Mouse (Mus musculus): ENCODE data around the gene Fgfr2. TPM values are rescaled to one million over a fixed set of nuclear protein-coding genes. Genes with fewer than 3 reads are reported as not detected.
A peak's percentile ranks its signal among the peaks of the same experiment; 100 is the strongest.

Fgfr2 gene
- polyA plus RNA-seq, 1 experiment from 2014 or later, result 93.4 TPM

DNA sequence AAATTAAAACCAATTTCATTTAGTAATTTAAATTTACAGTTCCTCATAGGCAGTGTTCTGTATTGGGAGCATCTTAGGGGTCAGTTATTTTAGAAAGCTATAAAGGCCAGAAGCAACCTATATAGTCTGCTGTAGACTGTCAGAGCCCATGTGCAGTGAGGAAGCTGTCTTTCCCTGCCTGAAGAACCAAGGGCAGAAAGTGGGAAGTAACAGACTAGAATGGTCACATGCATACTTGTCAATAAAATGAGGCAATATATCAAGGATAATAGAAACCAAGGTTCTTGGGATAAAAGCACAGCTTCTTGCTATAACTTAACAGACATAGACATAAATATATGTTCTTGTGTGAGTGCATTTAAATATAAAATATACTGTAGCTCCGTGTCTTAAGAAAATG lies 2220.2 kb downstream of the Fgfr2 start:
- H3K9ac ChIP-seq (ENCODE audit: low read length), result no peak overlapping the region
- no peak for ATAC-seq (ENCODE audit: insufficient read depth, low FRiP score)
- H3K4me3 ChIP-seq (replicated peaks; ENCODE audit: low read length), result no peak overlapping the region
- no peaks in the 10 kb centered on the region for H3K9me3 ChIP-seq (replicated peaks; ENCODE audit: control insufficient read depth, low read length)
- no peak overlapping the region for H3K4me2 ChIP-seq (ENCODE audit: low read depth, low read length)
- no peaks in the 10 kb centered on the region; the same call in 1 of the 2 replicates for H3K36me3 ChIP-seq (ENCODE audit: control insufficient read depth, insufficient read depth, low read length)
- no peak overlapping the region for H3K27ac ChIP-seq (ENCODE audit: low read length)
- WGBS, result 86% methylated on average over 1 of the region's 1 CpGs
- no peaks in the 10 kb centered on the region for H3K4me1 ChIP-seq (ENCODE audit: control insufficient read depth, insufficient read depth, low read length)
- H3K27me3 ChIP-seq (ENCODE audit: control insufficient read depth, insufficient read depth, low read length), result no peaks in the 10 kb centered on the region

DNA sequence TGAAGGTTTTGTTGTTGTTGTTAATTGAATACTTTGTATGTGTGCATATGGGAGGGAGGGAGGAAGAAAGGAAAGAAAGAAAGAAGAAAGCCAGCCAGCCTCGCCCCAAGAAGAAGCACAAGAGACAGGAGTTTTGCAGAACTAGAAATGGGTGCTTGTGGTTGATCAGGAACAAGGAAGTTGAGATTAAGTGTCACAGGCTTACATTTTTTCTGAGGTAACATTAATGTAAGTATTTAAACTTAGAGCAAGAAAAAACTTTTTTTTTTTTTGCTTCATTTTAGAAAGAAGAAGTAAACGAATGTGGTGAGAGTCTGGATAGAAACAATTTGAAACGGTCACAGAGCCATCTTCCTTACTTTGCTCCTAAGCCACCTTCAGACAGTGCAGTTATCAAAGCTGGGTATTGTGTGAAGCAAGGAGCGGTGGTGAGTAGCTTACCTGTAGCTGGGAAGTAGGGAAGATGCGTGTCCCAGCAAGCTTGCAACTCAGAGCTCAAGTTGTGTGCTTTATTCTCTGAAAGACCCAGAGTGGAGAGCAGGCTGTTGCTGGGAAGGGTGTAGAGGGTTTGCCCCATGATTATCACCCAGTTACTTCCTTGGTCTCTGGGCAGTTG lies 2222.8 kb downstream of the Fgfr2 start:
- H3K4me2 ChIP-seq (ENCODE audit: low read depth, low read length), result no peak overlapping the region
- WGBS, result 80% methylated on average over 5 of the region's 5 CpGs
- no peaks in the 10 kb centered on the region; the same call in 1 of the 2 replicates for H3K36me3 ChIP-seq (ENCODE audit: control insufficient read depth, insufficient read depth, low read length)
- no peaks in the 10 kb centered on the region for H3K9me3 ChIP-seq (replicated peaks; ENCODE audit: control insufficient read depth, low read length)
- no peak for ATAC-seq (ENCODE audit: insufficient read depth, low FRiP score)
- H3K9ac ChIP-seq (ENCODE audit: low read length), result no peak overlapping the region
- H3K27me3 ChIP-seq (ENCODE audit: control insufficient read depth, insufficient read depth, low read length), result no peaks in the 10 kb centered on the region
- H3K4me1 ChIP-seq (ENCODE audit: control insufficient read depth, insufficient read depth, low read length), result no peaks in the 10 kb centered on the region
- peak overlapping the region; percentile 56; the same call in 1 of the 2 replicates for H3K27ac ChIP-seq (ENCODE audit: low read length)
- H3K4me3 ChIP-seq (replicated peaks; ENCODE audit: low read length), result no peak overlapping the region

DNA sequence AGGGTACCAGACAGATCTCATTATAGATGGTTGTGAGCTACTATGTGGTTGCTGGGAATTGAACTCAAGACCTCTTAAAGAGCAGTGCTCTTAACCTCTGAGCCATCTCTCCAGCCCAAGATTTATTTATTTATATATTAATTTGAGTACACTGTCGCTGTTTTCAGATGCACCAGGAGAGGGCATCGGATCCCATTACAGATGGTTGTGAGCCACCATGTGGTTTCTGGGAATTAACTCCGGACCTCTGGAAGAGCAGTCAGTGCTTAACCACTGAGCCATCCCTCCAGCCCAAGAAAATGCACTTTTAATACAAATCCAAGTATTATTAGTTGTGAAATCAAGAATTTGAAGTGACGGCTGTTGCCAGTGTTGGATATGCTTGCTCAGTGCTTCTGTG lies 2224.8 kb downstream of the Fgfr2 start:
- Histone ChIP-seq H3K27ac (ENCODE audit: low read length) (no peak overlapping the region), H3K9me3 (replicated peaks; ENCODE audit: control insufficient read depth, low read length) (no peaks in the 10 kb centered on the region), H3K27me3 (ENCODE audit: control insufficient read depth, insufficient read depth, low read length) (no peaks in the 10 kb centered on the region), H3K36me3 (ENCODE audit: control insufficient read depth, insufficient read depth, low read length) (no peaks in the 10 kb centered on the region), H3K4me3 (replicated peaks; ENCODE audit: low read length) (no peak overlapping the region), H3K4me1 (ENCODE audit: control insufficient read depth, insufficient read depth, low read length) (no peaks in the 10 kb centered on the region), H3K9ac (ENCODE audit: low read length) (no peak overlapping the region), H3K4me2 (ENCODE audit: low read depth, low read length) (no peak overlapping the region)
- ATAC-seq (ENCODE audit: insufficient read depth, low FRiP score), result no peak
- WGBS, result 83% methylated on average over 4 of the region's 4 CpGs

DNA sequence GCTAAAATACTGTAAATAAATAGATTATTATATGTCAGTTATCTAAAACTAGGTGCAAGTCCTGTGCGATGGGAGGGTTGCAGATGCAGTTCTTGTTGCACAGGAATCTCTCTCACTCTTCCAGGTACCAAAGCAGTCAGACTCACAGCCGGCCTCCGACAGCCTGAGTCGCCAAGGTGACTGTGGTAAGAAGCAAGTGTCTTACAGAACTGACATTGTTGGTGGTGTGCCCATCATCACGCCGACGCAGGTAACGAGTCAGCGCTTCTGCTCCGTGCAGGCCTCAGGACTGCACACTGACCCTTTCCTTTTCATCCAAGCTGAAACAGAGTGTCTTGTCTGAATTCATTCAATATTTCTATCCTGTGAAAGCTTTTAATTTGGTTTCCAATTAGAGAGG lies 2225.9 kb downstream of the Fgfr2 start:
- WGBS, result 91% methylated on average over 10 of the region's 10 CpGs

DNA sequence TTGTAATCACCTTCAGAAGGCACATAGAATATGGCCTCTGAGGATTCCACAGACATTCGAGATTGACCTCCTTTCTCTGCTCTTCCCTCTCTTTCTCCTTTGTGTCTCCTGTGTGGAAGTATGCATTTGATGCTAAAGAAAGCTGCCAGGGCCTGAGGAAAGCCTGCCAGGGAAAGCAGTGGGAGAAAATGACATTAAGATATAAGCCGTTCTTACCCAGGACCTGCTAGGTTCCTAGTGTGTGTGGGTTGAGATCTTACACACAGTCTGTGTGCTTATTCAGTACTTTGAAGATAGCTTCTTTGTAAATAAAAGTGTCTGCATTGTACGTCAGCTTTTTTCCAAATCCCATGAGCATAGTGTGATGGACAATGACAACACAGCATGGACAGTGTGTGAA lies 2227.1 kb downstream of the Fgfr2 start:
- 80% methylated on average over 3 of the region's 3 CpGs for WGBS
- Histone ChIP-seq H3K4me1 (ENCODE audit: control insufficient read depth, insufficient read depth, low read length) (no peaks in the 10 kb centered on the region), H3K27me3 (ENCODE audit: control insufficient read depth, insufficient read depth, low read length) (no peaks in the 10 kb centered on the region), H3K9me3 (replicated peaks; ENCODE audit: control insufficient read depth, low read length) (no peaks in the 10 kb centered on the region), H3K27ac (ENCODE audit: low read length) (no peak overlapping the region), H3K9ac (ENCODE audit: low read length) (no peak overlapping the region), H3K4me3 (replicated peaks; ENCODE audit: low read length) (no peak overlapping the region), H3K36me3 (ENCODE audit: control insufficient read depth, insufficient read depth, low read length) (no peaks in the 10 kb centered on the region), H3K4me2 (ENCODE audit: low read depth, low read length) (no peak overlapping the region)
- ATAC-seq (ENCODE audit: insufficient read depth, low FRiP score), result no peak

More for the DNA sequence above, 2225.9 kb downstream of the Fgfr2 start:
- Histone ChIP-seq H3K9me3 (replicated peaks; ENCODE audit: control insufficient read depth, low read length) (no peaks in the 10 kb centered on the region), H3K9ac (ENCODE audit: low read length) (no peak overlapping the region), H3K4me2 (ENCODE audit: low read depth, low read length) (no peak overlapping the region), H3K27ac (ENCODE audit: low read length) (no peak overlapping the region), H3K4me3 (replicated peaks; ENCODE audit: low read length) (no peak overlapping the region), H3K27me3 (ENCODE audit: control insufficient read depth, insufficient read depth, low read length) (no peaks in the 10 kb centered on the region), H3K4me1 (ENCODE audit: control insufficient read depth, insufficient read depth, low read length) (no peaks in the 10 kb centered on the region), H3K36me3 (ENCODE audit: control insufficient read depth, insufficient read depth, low read length) (no peaks in the 10 kb centered on the region)
- ATAC-seq (ENCODE audit: insufficient read depth, low FRiP score), result no peak

DNA sequence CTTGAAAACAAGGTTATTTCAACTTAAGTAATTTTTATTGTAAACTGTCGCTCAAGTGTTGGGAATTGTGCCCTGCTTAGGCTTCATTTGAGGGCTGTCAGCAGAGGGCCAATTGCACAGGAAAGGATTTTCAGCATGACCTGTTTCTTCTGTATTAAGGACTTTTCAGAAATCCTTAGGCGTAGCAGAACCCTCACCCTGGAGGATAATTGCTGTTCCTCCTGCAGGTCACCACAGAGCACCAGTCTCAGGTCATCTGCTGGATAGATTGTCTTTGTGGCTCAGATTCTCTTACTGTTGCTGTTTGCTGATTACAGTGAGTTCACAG lies 2227.6 kb downstream of the Fgfr2 start:
- Histone ChIP-seq H3K4me1 (ENCODE audit: control insufficient read depth, insufficient read depth, low read length) (no peaks in the 10 kb centered on the region), H3K4me2 (ENCODE audit: low read depth, low read length) (no peak overlapping the region), H3K36me3 (ENCODE audit: control insufficient read depth, insufficient read depth, low read length) (no peaks in the 10 kb centered on the region), H3K9ac (ENCODE audit: low read length) (no peak overlapping the region), H3K4me3 (replicated peaks; ENCODE audit: low read length) (no peak overlapping the region), H3K9me3 (replicated peaks; ENCODE audit: control insufficient read depth, low read length) (no peaks in the 10 kb centered on the region), H3K27me3 (ENCODE audit: control insufficient read depth, insufficient read depth, low read length) (no peaks in the 10 kb centered on the region), H3K27ac (ENCODE audit: low read length) (no peak overlapping the region)
- WGBS, result 79% methylated on average over 2 of the region's 2 CpGs
- no peak for ATAC-seq (ENCODE audit: insufficient read depth, low FRiP score)

DNA sequence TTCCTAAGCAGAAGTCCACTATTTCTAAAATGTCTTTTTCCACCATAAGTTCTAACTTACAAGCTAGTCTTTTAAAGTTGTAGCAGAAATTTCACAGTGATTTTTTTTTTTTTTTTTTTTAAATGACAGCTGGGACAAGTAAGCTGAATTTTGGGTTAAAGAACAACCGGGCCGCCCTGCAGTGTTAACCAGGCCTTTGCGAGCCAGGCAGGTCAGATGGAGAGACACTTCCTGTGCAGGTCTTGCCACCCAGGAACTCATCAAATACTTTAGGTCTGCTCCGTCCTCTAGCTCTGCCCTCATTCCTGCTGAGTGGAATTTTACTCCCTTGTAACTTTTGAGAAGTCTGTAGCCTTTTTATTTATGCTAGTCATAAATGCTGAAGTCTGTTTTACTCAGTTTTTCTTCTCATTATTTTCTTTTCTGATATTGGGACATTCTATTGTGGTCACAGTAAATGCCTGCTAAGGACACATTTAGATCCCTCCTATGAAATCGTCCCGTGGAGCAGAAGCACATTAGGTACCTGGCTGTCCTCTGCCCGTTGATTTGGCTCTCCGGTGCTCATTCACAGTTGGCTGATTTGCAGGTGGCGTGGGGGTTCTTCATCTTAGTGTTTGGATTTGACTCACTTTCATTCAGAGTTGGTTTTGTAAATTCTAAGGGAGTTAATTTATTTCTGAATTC lies 2228.1 kb downstream of the Fgfr2 start:
- no peak overlapping the region for H3K4me2 ChIP-seq (ENCODE audit: low read depth, low read length)
- no peak overlapping the region for H3K4me3 ChIP-seq (replicated peaks; ENCODE audit: low read length)
- H3K4me1 ChIP-seq (ENCODE audit: control insufficient read depth, insufficient read depth, low read length), result no peaks in the 10 kb centered on the region
- H3K27ac ChIP-seq (ENCODE audit: low read length), result no peak overlapping the region
- H3K36me3 ChIP-seq (ENCODE audit: control insufficient read depth, insufficient read depth, low read length), result no peaks in the 10 kb centered on the region
- H3K9me3 ChIP-seq (replicated peaks; ENCODE audit: control insufficient read depth, low read length), result no peaks in the 10 kb centered on the region
- no peaks in the 10 kb centered on the region for H3K27me3 ChIP-seq (ENCODE audit: control insufficient read depth, insufficient read depth, low read length)
- H3K9ac ChIP-seq (ENCODE audit: low read length), result no peak overlapping the region
- 79% methylated on average over 9 of the region's 9 CpGs for WGBS
- ATAC-seq (ENCODE audit: insufficient read depth, low FRiP score), result no peak

DNA sequence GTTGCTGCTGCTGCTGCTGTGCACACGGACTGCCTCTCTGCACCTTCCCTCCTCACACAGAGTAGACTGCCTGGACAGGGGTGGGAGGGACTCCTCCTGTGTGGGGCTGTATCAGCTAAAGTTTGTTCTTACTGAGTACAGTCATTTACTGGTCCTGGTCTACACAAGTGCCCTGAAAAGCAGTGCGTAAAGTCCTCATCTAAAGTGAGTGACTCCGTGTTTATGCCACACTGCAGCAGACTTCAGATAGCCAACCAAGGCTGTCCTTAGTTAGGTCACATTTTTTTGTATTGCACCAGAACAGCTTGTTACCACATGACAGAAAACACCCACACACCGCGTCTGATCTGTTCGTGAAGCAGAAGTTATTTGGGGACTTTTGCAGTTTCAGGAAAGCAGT lies 2230.2 kb downstream of the Fgfr2 start:
- H3K4me2 ChIP-seq (ENCODE audit: low read depth, low read length), result no peak overlapping the region
- H3K27ac ChIP-seq (ENCODE audit: low read length), result no peak overlapping the region
- no peak overlapping the region for H3K4me3 ChIP-seq (replicated peaks; ENCODE audit: low read length)
- no peaks in the 10 kb centered on the region for H3K27me3 ChIP-seq (ENCODE audit: control insufficient read depth, insufficient read depth, low read length)
- no peaks in the 10 kb centered on the region; the same call in 1 of the 2 replicates for H3K4me1 ChIP-seq (ENCODE audit: control insufficient read depth, insufficient read depth, low read length)
- H3K36me3 ChIP-seq (ENCODE audit: control insufficient read depth, insufficient read depth, low read length), result no peaks in the 10 kb centered on the region
- no peaks in the 10 kb centered on the region for H3K9me3 ChIP-seq (replicated peaks; ENCODE audit: control insufficient read depth, low read length)
- WGBS, result 75% methylated on average over 6 of the region's 6 CpGs
- H3K9ac ChIP-seq (ENCODE audit: low read length), result no peak overlapping the region
- no peak for ATAC-seq (ENCODE audit: insufficient read depth, low FRiP score)

DNA sequence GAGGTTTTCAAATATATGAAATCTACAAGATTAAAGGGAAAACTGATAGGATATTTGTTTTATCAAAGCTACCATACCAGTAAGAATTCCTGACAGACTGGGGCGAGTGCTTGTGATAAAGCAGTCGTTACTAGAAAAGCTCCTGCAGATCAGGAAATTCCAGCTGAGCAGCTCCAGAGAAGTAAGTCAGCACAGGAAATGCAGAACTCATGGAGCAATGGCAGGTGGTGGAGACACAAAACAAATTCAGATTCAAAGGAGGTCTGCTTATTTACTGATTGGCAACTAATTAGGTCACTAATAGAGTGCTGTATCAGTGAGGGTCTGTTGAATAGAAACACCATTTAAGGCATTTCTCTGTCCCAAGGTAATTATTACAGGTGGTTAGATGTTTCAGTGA lies 2232.3 kb downstream of the Fgfr2 start:
- Histone ChIP-seq H3K4me1 (ENCODE audit: control insufficient read depth, insufficient read depth, low read length) (no peaks in the 10 kb centered on the region; the same call in 1 of the 2 replicates), H3K27me3 (ENCODE audit: control insufficient read depth, insufficient read depth, low read length) (no peaks in the 10 kb centered on the region), H3K36me3 (ENCODE audit: control insufficient read depth, insufficient read depth, low read length) (no peaks in the 10 kb centered on the region), H3K4me3 (replicated peaks; ENCODE audit: low read length) (no peak overlapping the region), H3K27ac (ENCODE audit: low read length) (peak overlapping the region; percentile 58), H3K9ac (ENCODE audit: low read length) (no peak overlapping the region), H3K9me3 (replicated peaks; ENCODE audit: control insufficient read depth, low read length) (no peaks in the 10 kb centered on the region), H3K4me2 (ENCODE audit: low read depth, low read length) (no peak overlapping the region)
- ATAC-seq (ENCODE audit: insufficient read depth, low FRiP score), result no peak
- WGBS, result 30% methylated on average over 2 of the region's 2 CpGs

Measured in stomach, embryonic 16.5 days (tissue).